Mouse (Mus musculus) CH12.LX (cell line): ENCODE data around the gene Tada3. TPM values are rescaled to one million over a fixed set of nuclear protein-coding genes. Genes with fewer than 3 reads are reported as not detected.

ENCODE experiments used
- DNase-seq: peaks from one replicate; pipeline ENCODE4 v3.0.0-alpha.2; 2013; ENCODE audit errors: extremely low read depth
- H3K27ac ChIP-seq: 2 replicates; pipeline ENCODE4 v1.5.1; 2012; ENCODE audit warnings: low read depth, mild to moderate bottlenecking, control low read depth, moderate library complexity; ENCODE audit not compliant: insufficient read depth
- H3K27me3 ChIP-seq: replicated peaks from 2 replicates; pipeline ENCODE3; 2012; ENCODE audit warnings: inconsistent platforms
- H3K36me3 ChIP-seq, 2 experiments: replicated peaks in 1 of 2; 2 replicates each; pipeline versions ENCODE3 to v1.6.1; 2012; ENCODE audit warnings: inconsistent platforms in 1 of 2, low read length in 1 of 2, mild to moderate bottlenecking in 1 of 2, mixed read lengths in 1 of 2, moderate library complexity in 1 of 2; ENCODE audit not compliant: control insufficient read depth in 1 of 2, insufficient read depth in 1 of 2
- H3K4me1 ChIP-seq, 2 experiments: 2 replicates each; pipeline ENCODE4 v1.6.1; 2012; ENCODE audit warnings: inconsistent platforms in 1 of 2, moderate library complexity in 1 of 2; ENCODE audit not compliant: insufficient read depth in 2 of 2, control insufficient read depth in 1 of 2
- H3K4me2 ChIP-seq: 2 replicates; pipeline ENCODE4 v1.6.1; 2012; ENCODE audit warnings: low read depth, mild to moderate bottlenecking, control low read depth; ENCODE audit not compliant: poor library complexity, insufficient read depth, severe bottlenecking
- H3K4me3 ChIP-seq, 3 experiments: fragments of 150-350 bp in 1 of 3; sonication (generic) in 1 of 3; replicated peaks in 1 of 3; 2 replicates each; pipeline versions ENCODE3 to v1.5.1; 2011 to 2012; ENCODE audit warnings: low read depth in 2 of 3, low read length in 2 of 3, mild to moderate bottlenecking in 2 of 3, moderate library complexity in 2 of 3, control low read depth in 1 of 3, improper control_type of control experiment in 1 of 3, inconsistent platforms in 1 of 3, mixed read lengths in 1 of 3; ENCODE audit not compliant: poor library complexity in 1 of 3
- H3K79me2 ChIP-seq: replicated peaks from 2 replicates; pipeline ENCODE4 v1.6.1; 2012; ENCODE audit warnings: mild to moderate bottlenecking, moderate library complexity; ENCODE audit not compliant: control insufficient read depth, poor library complexity, insufficient read depth, severe bottlenecking; ENCODE audit errors: extremely low read depth
- H3K9ac ChIP-seq: 2 replicates; pipeline ENCODE4 v1.6.1; 2012; ENCODE audit warnings: low read depth, mild to moderate bottlenecking, control low read depth, moderate library complexity; ENCODE audit not compliant: insufficient read depth
- H3K9me3 ChIP-seq: replicated peaks from 2 replicates; pipeline ENCODE3; 2012; ENCODE audit warnings: low read length, inconsistent platforms, mixed read lengths
- BHLHE40 ChIP-seq: IDR thresholded peaks from 2 replicates; pipeline ENCODE4 v1.6.1; 2011; ENCODE audit warnings: mild to moderate bottlenecking, low read depth, low read length, improper control_type of control experiment
- CHD1 ChIP-seq: IDR thresholded peaks from 2 replicates; pipeline ENCODE4 v1.6.1; 2012; ENCODE audit warnings: low read depth, low read length, improper control_type of control experiment, inconsistent platforms
- CTCF ChIP-seq, 2 experiments: IDR thresholded peaks in 1 of 2; conservative IDR thresholded peaks in 1 of 2; 2 replicates each; pipeline ENCODE4 v1.5.1; 2011 to 2012; ENCODE audit warnings: low read depth in 2 of 2, low read length in 2 of 2, improper control_type of control experiment in 1 of 2, inconsistent platforms in 1 of 2, mild to moderate bottlenecking in 1 of 2, moderate library complexity in 1 of 2
- EP300 ChIP-seq: IDR thresholded peaks from 2 replicates; pipeline ENCODE4 v1.6.1; 2011; ENCODE audit warnings: low read length, improper control_type of control experiment
- HCFC1 ChIP-seq: IDR thresholded peaks from 2 replicates; pipeline ENCODE4 v1.6.1; 2012; ENCODE audit warnings: low read depth, mild to moderate bottlenecking, inconsistent platforms, low read length, improper control_type of control experiment
- IRF4 ChIP-seq: IDR thresholded peaks from 2 replicates; pipeline ENCODE4 v1.6.1; 2014; ENCODE audit warnings: low read depth, mild to moderate bottlenecking, inconsistent platforms, low read length, improper control_type of control experiment
- MAX ChIP-seq: IDR thresholded peaks from 2 replicates; pipeline ENCODE4 v1.6.1; 2011; ENCODE audit warnings: low read length, improper control_type of control experiment
- MAZ ChIP-seq: IDR thresholded peaks from 2 replicates; pipeline ENCODE4 v1.6.1; 2012; ENCODE audit warnings: low read depth, mild to moderate bottlenecking, inconsistent platforms, low read length, improper control_type of control experiment, moderate library complexity
- MXI1 ChIP-seq: IDR thresholded peaks from 2 replicates; pipeline ENCODE4 v1.6.1; 2011; ENCODE audit warnings: mild to moderate bottlenecking, low read depth, low read length, improper control_type of control experiment
- MYC ChIP-seq: IDR thresholded peaks from 2 replicates; pipeline ENCODE4 v1.6.1; 2011; ENCODE audit warnings: low read depth, mild to moderate bottlenecking, improper control_type of control experiment, low read length
- PAX5 ChIP-seq: IDR thresholded peaks from 2 replicates; pipeline ENCODE4 v1.6.1; 2012; ENCODE audit warnings: low read length, inconsistent platforms, mixed read lengths
- POLR2AphosphoS2 ChIP-seq: IDR thresholded peaks from 2 replicates; pipeline ENCODE4 v1.6.1; 2011; ENCODE audit warnings: low read depth, low read length, improper control_type of control experiment
- RCOR1 ChIP-seq: conservative IDR thresholded peaks from 2 replicates; pipeline ENCODE4 v1.6.1; 2012; ENCODE audit warnings: low read depth, mild to moderate bottlenecking, inconsistent platforms, low read length, improper control_type of control experiment
- TCF12 ChIP-seq: IDR thresholded peaks from 2 replicates; pipeline ENCODE4 v1.6.1; 2014; ENCODE audit warnings: low read depth, mild to moderate bottlenecking, inconsistent platforms, low read length, improper control_type of control experiment
- ZNF384 ChIP-seq: IDR thresholded peaks from 2 replicates; pipeline ENCODE4 v1.6.1; 2012; ENCODE audit warnings: low read depth, low read length, improper control_type of control experiment, inconsistent platforms
- dilution Hi-C: fragments of 300-500 bp; cut with MboI; formaldehyde crosslinking; loops from 2 replicates; pipeline ENCODE4 v1.14.3; 2020; ENCODE audit warnings: low sequenced_read_pairs; ENCODE audit not compliant: extremely low pct_unique_long_range_greater_than_20kb, extremely low pct_ligation_motif_present
- in situ Hi-C: fragments of 300-500 bp; cut with MboI; formaldehyde crosslinking; loops from 3 replicates; pipeline ENCODE4 v1.14.3; 2019; ENCODE audit warnings: low sequenced_read_pairs, low pct_ligation_motif_present, low pct_unique_long_range_greater_than_20kb, mixed read lengths
- polyA plus RNA-seq: library from polyadenylated mRNA; unstranded; fragments of >175 nt; gene quantifications from 2 replicates; pipeline ENCODE4 v1.2.1, GENCODE M21; 2012; ENCODE audit warnings: low read depth; ENCODE audit not compliant: insufficient read length
- total RNA-seq, 2 experiments: library from RNA; depleted of rRNA; stranded (reverse); fragments of 300-350 nt in 1 of 2; fragments of >200 nt in 1 of 2; gene quantifications; 2 replicates each; pipeline ENCODE4 v1.2.3; 2012 to 2014

The Tada3 gene
- total and polyA plus RNA-seq, 3 experiments = 7.2 to 28.2 (median 19.4) TPM

DNA sequence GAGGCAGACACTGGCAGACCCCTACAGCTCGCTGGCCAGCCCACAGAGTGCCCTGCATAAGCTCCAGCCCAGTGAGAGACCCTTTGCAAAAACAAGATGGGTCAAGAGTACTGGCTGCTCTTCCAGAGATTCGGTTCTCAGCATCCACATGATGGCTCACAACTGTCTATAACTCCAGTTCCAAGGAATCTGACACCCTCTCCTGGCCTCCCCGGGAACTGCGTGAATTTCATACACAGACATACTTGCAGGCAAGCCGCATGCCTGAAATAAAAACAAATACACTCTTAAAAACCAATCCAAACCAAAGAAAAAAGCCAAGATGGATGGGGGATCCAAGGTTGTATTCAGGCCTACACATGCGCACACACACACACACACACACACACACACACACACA is 17.8 kb upstream of the Tada3 start:
- no peak overlapping the region for H3K4me2 ChIP-seq
- H3K4me1 ChIP-seq = no peaks in the 10 kb centered on the region
- H3K9me3 ChIP-seq = peaks cover 8% of the 10 kb centered on the region
- H3K9ac ChIP-seq = no peak overlapping the region
- no peak for TF ChIP-seq EP300
- TF ChIP-seq CTCF (conservative IDR thresholded peaks at IDR 0.05 in 1 of 2, IDR thresholded peaks at IDR 0.05 in 1 of 2; ENCODE audit: low read depth in 2 of 2, low read length in 2 of 2) = peak in 1 of 2 experiments; percentile 28; a peak in 2 of 4 replicates
- DNase-seq = no peak
- H3K27me3 ChIP-seq = no peaks in the 10 kb centered on the region
- peaks cover 69 to 96% of the 10 kb centered on the region in 2 experiments for H3K36me3 ChIP-seq
- in situ Hi-C loops (no loop called here), dilution Hi-C loops (no loop called here)
- H3K79me2 ChIP-seq = no peaks in the 10 kb centered on the region
- no peak overlapping the region for H3K27ac ChIP-seq
- H3K4me3 ChIP-seq = no peak overlapping the region

DNA sequence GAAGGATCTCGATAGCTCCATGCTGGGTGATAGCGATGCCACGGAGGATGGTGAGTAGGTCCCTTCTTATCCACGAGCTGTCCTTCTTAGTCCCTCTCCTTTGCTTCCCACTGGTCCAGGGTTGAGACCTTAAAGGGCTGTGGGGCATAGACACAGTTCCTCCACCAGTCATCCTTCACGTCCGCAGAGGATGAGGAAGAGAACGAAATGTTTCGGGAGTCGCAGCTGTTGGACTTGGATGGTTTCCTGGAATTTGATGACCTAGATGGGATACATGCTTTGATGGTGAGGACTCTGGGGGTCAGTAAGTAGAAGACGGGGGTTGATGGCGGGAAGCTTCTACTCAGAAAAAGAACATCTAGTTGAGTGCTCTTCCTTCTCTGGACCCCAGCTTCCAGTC is 17.1 kb upstream of the Tada3 start:
- H3K9me3 ChIP-seq = peaks cover 8% of the 10 kb centered on the region
- in situ Hi-C loops (no loop called here), dilution Hi-C loops (no loop called here)
- no peak for DNase-seq
- no peaks in the 10 kb centered on the region for H3K27me3 ChIP-seq
- H3K4me1 ChIP-seq = no peaks in the 10 kb centered on the region
- no peak overlapping the region for H3K9ac ChIP-seq
- H3K79me2 ChIP-seq = no peaks in the 10 kb centered on the region
- peaks cover 69 to 96% of the 10 kb centered on the region in 2 experiments for H3K36me3 ChIP-seq
- H3K4me3 ChIP-seq = no peak overlapping the region
- no peak overlapping the region for H3K27ac ChIP-seq
- no peak overlapping the region for H3K4me2 ChIP-seq
- no peak for TF ChIP-seq MYC
- no peak for TF ChIP-seq HCFC1
- no peak for TF ChIP-seq MAZ
- no peak for TF ChIP-seq BHLHE40
- no peak for TF ChIP-seq MXI1

DNA sequence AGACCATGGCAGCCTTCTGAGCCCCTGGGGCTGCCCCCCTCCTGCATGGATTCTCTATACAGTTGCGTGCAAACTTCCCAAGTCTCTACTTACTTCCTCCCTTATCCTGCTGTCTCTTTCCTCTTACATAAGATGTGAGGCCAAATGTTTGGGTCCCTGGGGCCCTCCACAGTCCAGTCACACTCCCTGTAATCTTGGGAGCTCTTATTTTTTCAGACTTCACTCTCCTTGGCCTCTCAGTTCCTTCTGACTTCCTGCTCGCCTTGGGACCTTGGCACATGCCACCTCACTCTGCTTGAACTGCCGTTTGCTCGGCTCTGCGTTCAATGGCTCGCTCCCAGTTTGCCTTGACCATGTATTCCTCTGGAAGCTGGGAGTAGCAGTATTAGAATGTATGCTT is 16.3 kb upstream of the Tada3 start:
- Histone ChIP-seq H3K9ac (no peak overlapping the region), H3K4me3 (no peak overlapping the region), H3K36me3 (peaks cover 70 to 96% of the 10 kb centered on the region in 2 experiments), H3K27ac (no peak overlapping the region), H3K27me3 (no peaks in the 10 kb centered on the region), H3K9me3 (peaks cover 8% of the 10 kb centered on the region), H3K79me2 (no peaks in the 10 kb centered on the region), H3K4me2 (no peak overlapping the region), H3K4me1 (no peaks in the 10 kb centered on the region)
- in situ Hi-C loops = no loop called here
- DNase-seq = no peak
- dilution Hi-C loops = no loop called here
- TF ChIP-seq IRF4 = no peak
- no peak for TF ChIP-seq CHD1
- TF ChIP-seq POLR2AphosphoS2 = no peak
- TF ChIP-seq TCF12 = no peak
- no peak for TF ChIP-seq ZNF384
- TF ChIP-seq MAX = no peak
- no peak for TF ChIP-seq RCOR1
- no peak for TF ChIP-seq PAX5
